In the genomic region with DNA sequence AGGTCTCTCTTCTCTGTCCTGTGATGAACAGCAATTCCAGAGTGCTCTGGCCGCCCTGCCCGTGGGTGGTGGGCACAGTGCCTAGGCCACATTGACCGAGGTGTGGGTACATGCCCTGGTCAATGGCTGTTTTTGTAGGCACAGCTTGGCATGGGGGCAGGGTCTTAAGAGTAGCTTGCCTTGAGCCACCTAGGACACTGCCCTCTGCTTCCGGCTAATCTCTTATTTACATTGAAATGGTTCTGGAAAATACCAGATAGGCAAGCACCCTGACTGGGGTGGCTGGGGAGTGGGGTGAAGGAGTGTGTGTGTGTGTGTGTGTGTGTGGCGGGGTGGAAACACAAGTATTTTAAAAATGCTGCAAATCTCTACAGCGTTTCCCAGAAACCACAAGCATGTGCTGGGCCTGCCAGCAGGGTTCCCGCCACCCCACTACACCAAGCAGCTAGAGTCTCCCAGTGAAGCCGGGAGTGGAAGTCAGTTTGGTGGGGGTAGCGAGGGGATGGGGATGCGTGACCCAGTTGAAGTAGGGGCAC, we compare ENCODE assay signal across 8 mouse cellular contexts. TPM values are rescaled to one million over a fixed set of nuclear protein-coding genes. Genes with fewer than 3 reads are reported as not detected.
DNase-seq lines count a peak whose midpoint lies in the region; ATAC-seq lines count a peak whose summit lies in the region.

No protein-coding gene starts in this region.

- peaks cover 50 to 52% of the 10 kb centered on the region in 2 experiments for H3K4me1 ChIP-seq in heart, embryonic 14.5 days (ENCODE audit: control insufficient read depth in 2 of 2, insufficient read depth in 2 of 2, low read length in 2 of 2)
- H3K4me1 ChIP-seq in lung, embryonic 16.5 days (replicated peaks; ENCODE audit: control insufficient read depth, insufficient read depth, low read length): peaks cover 55% of the 10 kb centered on the region

- peak overlapping the region; percentile 28; the same call in 1 of the 2 replicates for H3K9ac ChIP-seq in heart, embryonic 14.5 days (ENCODE audit: low read length)
- peak overlapping the region; percentile 41; the same call in 1 of the 2 replicates for H3K9ac ChIP-seq in lung, embryonic 16.5 days (ENCODE audit: low read length)

- H3K27me3 ChIP-seq in heart, embryonic 14.5 days (ENCODE audit: control insufficient read depth, insufficient read depth, low read length): no peaks in the 10 kb centered on the region
- H3K27me3 ChIP-seq in lung, embryonic 16.5 days (ENCODE audit: control insufficient read depth, insufficient read depth, low read depth, low read length): no peaks in the 10 kb centered on the region

- intact Hi-C loops in heart, postnatal 25 days (cut with DNase I): no loop called here

- no peak for ATAC-seq in heart, embryonic 14.5 days (ENCODE audit: insufficient number of reproducible peaks, insufficient read depth, low FRiP score, low read depth)
- ATAC-seq in common myeloid progenitor, adult 5-6 weeks (replicated peaks; ENCODE audit: low read depth, poor library complexity, severe bottlenecking): peak; percentile 20
- ATAC-seq in lung, embryonic 16.5 days (ENCODE audit: low read depth): peak; percentile 49

- H3K36me3 ChIP-seq in heart, embryonic 14.5 days (ENCODE audit: control insufficient read depth, insufficient read depth, low read length): peaks cover 2% of the 10 kb centered on the region
- H3K36me3 ChIP-seq in lung, embryonic 16.5 days (ENCODE audit: control insufficient read depth, insufficient read depth, low read length): no peaks in the 10 kb centered on the region; the same call in 1 of the 2 replicates

- DNase-seq in heart, postnatal 25 days (ENCODE audit: low spot score): no peak
- DNase-seq in kidney, adult 11 months: peak; percentile 81
- DNase-seq in natural killer cell, adult 2 months (ENCODE audit: low spot score in 2 of 2): no peak
- no peak for DNase-seq in layer of hippocampus, postnatal 14 days (ENCODE audit: low spot score in 2 of 2)
- no peak for DNase-seq in testis, postnatal 14 days (ENCODE audit: low spot score)

- 68% methylated on average over 10 of the region's 10 CpGs for WGBS in heart, embryonic 14.5 days
- 42% methylated on average over 10 of the region's 10 CpGs for WGBS in lung, embryonic 16.5 days

- H3K4me3 ChIP-seq in heart, embryonic 14.5 days (ENCODE audit: control insufficient read depth in 1 of 2, insufficient read depth in 1 of 2, low read depth in 1 of 2, low read length in 2 of 2): no peak overlapping the region
- H3K4me3 ChIP-seq in lung, embryonic 16.5 days (ENCODE audit: low read length): no peak overlapping the region

- H3K27ac ChIP-seq in heart, embryonic 14.5 days (replicated peaks in 1 of 2; ENCODE audit: control insufficient read depth in 1 of 2, insufficient read depth in 1 of 2, low read depth in 2 of 2, low read length in 2 of 2): peak overlapping the region; percentile 19 to 96; a peak in 3 of 4 replicates
- peak overlapping the region; percentile 94 for H3K27ac ChIP-seq in lung, embryonic 16.5 days (ENCODE audit: low read length)

- no peaks in the 10 kb centered on the region for H3K9me3 ChIP-seq in heart, embryonic 14.5 days (ENCODE audit: control insufficient read depth, low read length)
- H3K9me3 ChIP-seq in lung, embryonic 16.5 days (ENCODE audit: control insufficient read depth, low read length): no peaks in the 10 kb centered on the region

- 0 out of 2 replicates have a peak overlapping the region, but pooled peaks have one; percentile 39 for H3K4me2 ChIP-seq in heart, embryonic 14.5 days (ENCODE audit: low read length)
- H3K4me2 ChIP-seq in lung, embryonic 16.5 days (ENCODE audit: low read depth, low read length): no peak overlapping the region

RNA-seq across cellular contexts. Expression of a gene that starts 4.3 kb away (rescaled TPM):
- polyA plus RNA-seq in heart, embryonic 14.5 days (2014; fragmentation: Nextera tagmentation; extraction: Ambion mirVana): 0.84 and 1.1 TPM in 2 replicates
- not detected for total RNA-seq in heart, postnatal 25 days (2021)
- total RNA-seq in common myeloid progenitor, adult 5-6 weeks (2017): 0.05 TPM in 1 of 2 replicates, not detected in the other
- polyA plus RNA-seq in lung, embryonic 16.5 days (2015; fragmentation: Nextera tagmentation; extraction: Ambion mirVana): 1.8 and 2.5 TPM in 2 replicates
- not detected for total RNA-seq in layer of hippocampus, postnatal 14 days (2021)

RNA-seq across cellular contexts. Expression of a gene that starts 20.2 kb away (rescaled TPM):
- 114 and 115 TPM in 2 replicates for polyA plus RNA-seq in heart, embryonic 14.5 days (2014; fragmentation: Nextera tagmentation; extraction: Ambion mirVana)
- 100 to 1,000 TPM; 273 to 280 TPM for total RNA-seq in heart, postnatal 25 days (2021)
- 118 and 140 TPM in 2 replicates for total RNA-seq in common myeloid progenitor, adult 5-6 weeks (2017)
- polyA plus RNA-seq in lung, embryonic 16.5 days (2015; fragmentation: Nextera tagmentation; extraction: Ambion mirVana): 39.0 and 42.1 TPM in 2 replicates
- total RNA-seq in layer of hippocampus, postnatal 14 days (2021): 100 to 1,000 TPM; 159 to 173 TPM

RNA-seq across cellular contexts. Expression of a gene that starts 58.2 kb away (rescaled TPM):
- polyA plus RNA-seq in heart, embryonic 14.5 days (2014; fragmentation: Nextera tagmentation; extraction: Ambion mirVana): not detected in 2 replicates
- not detected for total RNA-seq in heart, postnatal 25 days (2021)
- total RNA-seq in common myeloid progenitor, adult 5-6 weeks (2017): not detected in 2 replicates
- polyA plus RNA-seq in lung, embryonic 16.5 days (2015; fragmentation: Nextera tagmentation; extraction: Ambion mirVana): not detected in 2 replicates
- total RNA-seq in layer of hippocampus, postnatal 14 days (2021): not detected
